Mouse (Mus musculus) stomach, embryonic 16.5 days (tissue): Measurements from ENCODE around the gene Fancl. TPM values are rescaled to one million over a fixed set of nuclear protein-coding genes. Genes with fewer than 3 reads are reported as not detected.

ENCODE experiments used
- polyA plus RNA-seq: library from polyadenylated mRNA; unstranded; fragments of >200 nt; fragmentation: Nextera tagmentation; extraction: Ambion mirVana; gene quantifications from 2 replicates; pipeline ENCODE4 v1.2.1, GENCODE M21; 2015

Gene Fancl
- polyA plus RNA-seq, 1 experiment from 2014 or later: 27.6 TPM

Other genes with a start within 250 kb of the Fancl start
- 1.9 and 2.9 TPM in 2 replicates for gene 5730522E02Rik, start 175.4 kb upstream of the Fancl start, polyA plus RNA-seq
- 0.23 and 0.50 TPM in 2 replicates for gene Gm6899, start 207.1 kb downstream of the Fancl start, polyA plus RNA-seq
- 20.9 and 21.5 TPM in 2 replicates for gene Vrk2, start 207.9 kb downstream of the Fancl start, polyA plus RNA-seq